Mouse (Mus musculus) hindbrain, embryonic 14.5 days (tissue): Measurements from ENCODE around the gene Zgpat. TPM values are rescaled to one million over a fixed set of nuclear protein-coding genes. Genes with fewer than 3 reads are reported as not detected.
A peak's percentile ranks its signal among the peaks of the same experiment; 100 is the strongest.

Experiments used
- ATAC-seq: fragments of 200-750 bp; cut with Nextera tagmentation; 2 replicates; pipeline ENCODE4 v1.8.0; 2017; ENCODE audit warnings: moderate number of reproducible peaks, mild to moderate bottlenecking, moderate TSS enrichment, moderate library complexity; ENCODE audit not compliant: low FRiP score
- DNase-seq: peaks from one replicate; pipeline ENCODE4 v3.0.0-alpha.2; 2015; ENCODE audit warnings: low spot score
- H3K27ac ChIP-seq: fragments of 300-500 bp; sonication (generic); 2 replicates; pipeline ENCODE4 v1.5.1; 2014; ENCODE audit warnings: mild to moderate bottlenecking, moderate library complexity
- H3K27me3 ChIP-seq: fragments of 300-500 bp; sonication (generic); 2 replicates; pipeline ENCODE4 v1.6.1; 2014; ENCODE audit warnings: mild to moderate bottlenecking, low read length, mixed read lengths; ENCODE audit not compliant: control insufficient read depth, insufficient read depth
- H3K36me3 ChIP-seq: fragments of 300-500 bp; sonication (generic); replicated peaks from 2 replicates; pipeline ENCODE4 v1.6.1; 2014; ENCODE audit not compliant: control insufficient read depth, insufficient read depth
- H3K4me1 ChIP-seq: fragments of 300-500 bp; sonication (generic); replicated peaks from 2 replicates; pipeline ENCODE4 v1.6.1; 2014; ENCODE audit warnings: antibody characterized with exemption, low read length, mixed read lengths; ENCODE audit not compliant: control insufficient read depth, insufficient read depth
- H3K4me2 ChIP-seq: fragments of 300-500 bp; sonication (generic); replicated peaks from 2 replicates; pipeline ENCODE4 v1.6.1; 2014; ENCODE audit warnings: mild to moderate bottlenecking, moderate library complexity
- H3K4me3 ChIP-seq: fragments of 300-500 bp; sonication (generic); replicated peaks from 2 replicates; pipeline ENCODE4 v1.5.1; 2014; ENCODE audit warnings: mild to moderate bottlenecking, low read length
- H3K9ac ChIP-seq: fragments of 300-500 bp; sonication (generic); 2 replicates; pipeline ENCODE4 v1.6.1; 2014
- H3K9me3 ChIP-seq: fragments of 300-500 bp; sonication (generic); 2 replicates; pipeline ENCODE4 v1.6.1; 2016; ENCODE audit warnings: low read length; ENCODE audit not compliant: control insufficient read depth
- whole genome bisulfite sequencing: fragments of 180-500 bp; shearing (Covaris S2); extraction: QIAGEN DNeasy Blood & Tissue Kit; methylation state at CpG from one replicate; pipeline ENCODE4 v1.1.7; 2014; 5-methylcytosine and 5-hydroxymethylcytosine counted together
- polyA plus RNA-seq: library from polyadenylated mRNA; unstranded; fragments of >200 nt; fragmentation: Nextera tagmentation; extraction: Ambion mirVana; gene quantifications from 2 replicates; pipeline ENCODE4 v1.2.1, GENCODE M21; 2014

The Zgpat gene
- polyA plus RNA-seq, 1 experiment from 2014 or later = 67.6 TPM

GRCm38 (mm10) chr2:181381107-181381506 is 16.4 kb downstream of the Zgpat start:
- ATAC-seq = no peak
- WGBS = 90% methylated on average over 5 of the region's 5 CpGs

GRCm38 (mm10) chr2:181381631-181382306 is 17.0 kb downstream of the Zgpat start:
- Histone ChIP-seq H3K27me3 (no peaks in the 10 kb centered on the region), H3K27ac (no peak overlapping the region), H3K9me3 (no peaks in the 10 kb centered on the region), H3K4me1 (no peaks in the 10 kb centered on the region), H3K4me3 (no peak overlapping the region), H3K4me2 (no peak overlapping the region), H3K36me3 (peaks cover 78% of the 10 kb centered on the region), H3K9ac (no peak overlapping the region)
- ATAC-seq (no peak), DNase-seq (no peak)
- WGBS = 90% methylated on average over 6 of the region's 6 CpGs

More at GRCm38 (mm10) chr2:181381107-181381506, 16.4 kb downstream of the Zgpat start:
- Histone ChIP-seq H3K27me3 (no peaks in the 10 kb centered on the region), H3K4me1 (no peaks in the 10 kb centered on the region), H3K9me3 (no peaks in the 10 kb centered on the region), H3K9ac (no peak overlapping the region), H3K4me2 (no peak overlapping the region), H3K4me3 (no peak overlapping the region), H3K27ac (no peak overlapping the region), H3K36me3 (peaks cover 73% of the 10 kb centered on the region)
- no peak for DNase-seq

- H3K9me3 ChIP-seq = no peaks in the 10 kb centered on the region
- no peak overlapping the region for H3K4me2 ChIP-seq
- 90% methylated on average over 7 of the region's 7 CpGs for WGBS
- H3K27me3 ChIP-seq = no peaks in the 10 kb centered on the region
- H3K4me1 ChIP-seq = no peaks in the 10 kb centered on the region
- no peak overlapping the region for H3K4me3 ChIP-seq
- no peak overlapping the region for H3K9ac ChIP-seq
- ATAC-seq (peak; percentile 4; the same call in 1 of the 2 replicates), DNase-seq (no peak)
- H3K27ac ChIP-seq = no peak overlapping the region
- H3K36me3 ChIP-seq = peaks cover 77% of the 10 kb centered on the region
Measured at GRCm38 (mm10) chr2:181384463-181384862, 19.7 kb downstream of the Zgpat start.

GRCm38 (mm10) chr2:181384919-181385391 is 20.2 kb downstream of the Zgpat start:
- H3K36me3 ChIP-seq = peaks cover 77% of the 10 kb centered on the region

GRCm38 (mm10) chr2:181385885-181386284 is 21.2 kb downstream of the Zgpat start:
- ATAC-seq (no peak), DNase-seq (no peak)
- WGBS = 88% methylated on average over 3 of the region's 3 CpGs
- no peak overlapping the region for H3K4me3 ChIP-seq
- H3K9me3 ChIP-seq = no peaks in the 10 kb centered on the region
- no peak overlapping the region for H3K9ac ChIP-seq
- H3K4me2 ChIP-seq = no peak overlapping the region
- H3K27ac ChIP-seq = no peak overlapping the region
- peaks cover 77% of the 10 kb centered on the region for H3K36me3 ChIP-seq
- H3K27me3 ChIP-seq = no peaks in the 10 kb centered on the region
- no peaks in the 10 kb centered on the region for H3K4me1 ChIP-seq

More at GRCm38 (mm10) chr2:181384919-181385391, 20.2 kb downstream of the Zgpat start:
- H3K4me1 ChIP-seq = no peaks in the 10 kb centered on the region
- H3K4me3 ChIP-seq = no peak overlapping the region
- H3K4me2 ChIP-seq = no peak overlapping the region
- H3K27me3 ChIP-seq = no peaks in the 10 kb centered on the region
- no peaks in the 10 kb centered on the region for H3K9me3 ChIP-seq
- 80% methylated on average over 4 of the region's 4 CpGs for WGBS
- no peak overlapping the region for H3K9ac ChIP-seq
- no peak for DNase-seq
- H3K27ac ChIP-seq = no peak overlapping the region; the same call in 1 of the 2 replicates
- ATAC-seq = peak; percentile 58; the same call in 1 of the 2 replicates

GRCm38 (mm10) chr2:181386663-181387210 is 22.0 kb downstream of the Zgpat start:
- H3K27me3 ChIP-seq = no peaks in the 10 kb centered on the region
- 77% methylated on average over 3 of the region's 4 CpGs for WGBS
- no peak overlapping the region for H3K9ac ChIP-seq
- no peak overlapping the region for H3K4me2 ChIP-seq
- H3K4me1 ChIP-seq = no peaks in the 10 kb centered on the region
- ATAC-seq = no peak
- H3K4me3 ChIP-seq = no peak overlapping the region
- DNase-seq = no peak
- no peak overlapping the region for H3K27ac ChIP-seq
- peaks cover 77% of the 10 kb centered on the region for H3K36me3 ChIP-seq
- H3K9me3 ChIP-seq = no peaks in the 10 kb centered on the region

- no peak overlapping the region for H3K4me2 ChIP-seq
- H3K9me3 ChIP-seq = no peaks in the 10 kb centered on the region
- H3K9ac ChIP-seq = no peak overlapping the region
- ATAC-seq (no peak; the same call in 1 of the 2 replicates), DNase-seq (no peak)
- 81% methylated on average over 4 of the region's 4 CpGs for WGBS
- H3K27ac ChIP-seq = no peak overlapping the region
- H3K36me3 ChIP-seq = peaks cover 58% of the 10 kb centered on the region
- no peaks in the 10 kb centered on the region for H3K4me1 ChIP-seq
- no peaks in the 10 kb centered on the region for H3K27me3 ChIP-seq
- H3K4me3 ChIP-seq = no peak overlapping the region
Measured at GRCm38 (mm10) chr2:181390136-181390870, 25.6 kb downstream of the Zgpat start.

- no peak for ATAC-seq
- no peaks in the 10 kb centered on the region for H3K9me3 ChIP-seq
- H3K9ac ChIP-seq = no peak overlapping the region
- peaks cover 51% of the 10 kb centered on the region for H3K36me3 ChIP-seq
- no peak overlapping the region for H3K27ac ChIP-seq
- H3K4me3 ChIP-seq = no peak overlapping the region
- H3K4me2 ChIP-seq = no peak overlapping the region
- DNase-seq = no peak
- 92% methylated on average over 15 of the region's 15 CpGs for WGBS
- H3K4me1 ChIP-seq = no peaks in the 10 kb centered on the region
- H3K27me3 ChIP-seq = no peaks in the 10 kb centered on the region
Measured at GRCm38 (mm10) chr2:181391022-181391421, 26.3 kb downstream of the Zgpat start.

- Histone ChIP-seq H3K4me1 (no peaks in the 10 kb centered on the region), H3K27me3 (no peaks in the 10 kb centered on the region), H3K36me3 (peaks cover 46% of the 10 kb centered on the region), H3K27ac (no peak overlapping the region), H3K9me3 (no peaks in the 10 kb centered on the region), H3K4me3 (no peak overlapping the region), H3K9ac (no peak overlapping the region), H3K4me2 (no peak overlapping the region)
- DNase-seq = no peak
- WGBS = 75% methylated on average over 2 of the region's 2 CpGs
- no peak for ATAC-seq
Measured at GRCm38 (mm10) chr2:181391541-181391940, 26.8 kb downstream of the Zgpat start.
